Mouse (Mus musculus): Measurements from ENCODE around the gene Gm16867.
"Not testable (repeated sequence)": the region's sequence is repeated elsewhere in the genome, so short reads cannot be mapped to it uniquely, and the experiment has no call there.

GRCm38 (mm10) chr14:69464465-69464864 lies 38.7 kb downstream of the Gm16867 start:
- not testable (repeated sequence) for TF ChIP-seq CTCF, EP300 (IDR thresholded peaks at IDR 0.05; ENCODE audit: low read depth)
